Mouse (Mus musculus) adrenal gland (tissue): ENCODE results near the gene Polr2a.

ENCODE experiments used
- intact Hi-C: fragments of 180-260 bp; cut with DNase I; formaldehyde crosslinking; loops from one replicate; pipeline ENCODE4 v1.15.1; 2025

Gene Polr2a

GRCm38 (mm10) chr11:69684936-69685335 lies 73.5 kb downstream of the Polr2a start:
- intact Hi-C loops, result loop anchor here (5.0 kb wide), 1 partner anchor 67 kb away; no protein-coding TSS in a partner anchor

- intact Hi-C loops, result loop anchor here (5.0 kb wide), 1 partner anchor 68 kb away; no protein-coding TSS in a partner anchor
Measured at GRCm38 (mm10) chr11:69684128-69684745, 74.2 kb downstream of the Polr2a start.
